ENCODE assay signal across 9 mouse cellular contexts in the genomic region with DNA sequence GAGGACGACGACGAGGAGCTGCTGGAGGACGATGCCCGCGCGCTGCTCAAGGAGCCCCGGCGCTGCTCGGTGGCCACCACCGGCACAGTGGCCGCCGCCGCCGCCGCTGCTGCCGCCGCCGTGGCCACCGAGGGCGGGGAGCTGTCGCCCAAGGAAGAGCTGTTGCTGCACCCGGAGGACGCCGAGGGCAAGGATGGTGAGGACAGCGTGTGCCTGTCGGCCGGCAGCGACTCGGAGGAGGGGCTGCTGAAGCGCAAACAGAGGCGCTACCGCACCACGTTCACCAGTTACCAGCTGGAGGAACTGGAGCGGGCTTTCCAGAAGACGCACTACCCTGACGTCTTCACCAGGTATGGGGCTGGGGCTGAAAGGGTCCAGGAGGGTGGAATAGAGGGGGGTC. TPM values are rescaled to one million over a fixed set of nuclear protein-coding genes. Genes with fewer than 3 reads are reported as not detected.
DNase-seq lines count a peak whose midpoint lies in the region; ATAC-seq and TF ChIP-seq lines count a peak whose summit lies in the region.
"Had no signal": no experiment of that assay in that cellular context is flagged by ENCODE, and none has a peak within 500 bp of the region (broad histone marks: within the 10 kb centered on the region; RNA-seq: fewer than 3 reads in every experiment).

No protein-coding gene starts in this region.

- H3K36me3 ChIP-seq in limb, embryonic 14.5 days (ENCODE audit: control insufficient read depth, insufficient read depth, low read length) = no peaks in the 10 kb centered on the region
- H3K36me3 ChIP-seq in stomach, embryonic 14.5 days (ENCODE audit: control insufficient read depth, insufficient read depth, low read length) = no peaks in the 10 kb centered on the region

- H3K4me2 ChIP-seq in limb, embryonic 14.5 days (replicated peaks; ENCODE audit: low read depth, low read length, severe bottlenecking) = peak overlapping the region; percentile 45
- peak overlapping the region; percentile 39 for H3K4me2 ChIP-seq in stomach, embryonic 14.5 days (replicated peaks; ENCODE audit: low read depth, low read length)

- H3K4me3 ChIP-seq in limb, embryonic 14.5 days (replicated peaks; ENCODE audit: low read length) = peak overlapping the region; percentile 32
- H3K4me3 ChIP-seq in stomach, embryonic 14.5 days (ENCODE audit: low read depth, low read length) = peak overlapping the region; percentile 22
- H3K4me3 ChIP-seq in lung, adult 2 months (replicated peaks; ENCODE audit: extremely low read depth, low read depth, low read length) = no peak overlapping the region

- H3K4me1 ChIP-seq in limb, embryonic 14.5 days (ENCODE audit: control insufficient read depth, insufficient read depth, low read length) = no peaks in the 10 kb centered on the region
- H3K4me1 ChIP-seq in stomach, embryonic 14.5 days (ENCODE audit: control insufficient read depth, insufficient read depth, low read length) = no peaks in the 10 kb centered on the region
- no peaks in the 10 kb centered on the region for H3K4me1 ChIP-seq in lung, adult 2 months (ENCODE audit: control insufficient read depth, insufficient read depth, low read length)

- no peak overlapping the region for H3K9ac ChIP-seq in limb, embryonic 14.5 days (ENCODE audit: low read depth, low read length, severe bottlenecking)
- no peak overlapping the region for H3K9ac ChIP-seq in stomach, embryonic 14.5 days (replicated peaks; ENCODE audit: low read depth, low read length)

- no peak overlapping the region for H3K27ac ChIP-seq in limb, embryonic 14.5 days (replicated peaks; ENCODE audit: low read depth, low read length)
- no peak overlapping the region for H3K27ac ChIP-seq in stomach, embryonic 14.5 days (ENCODE audit: low read length)
- H3K27ac ChIP-seq: macrophage had no signal

- TF ChIP-seq CTCF in lung, adult 2 months (IDR thresholded peaks at IDR 0.05; ENCODE audit: insufficient read depth, low read length) = no peak

- DNase-seq in CD4-positive, CD25-positive, alpha-beta regulatory T cell, adult 2 months (ENCODE audit: low read depth, low spot score) = peak; percentile 20
- DNase-seq in ovary, postnatal 36 days (ENCODE audit: low spot score) = peak; percentile 20
- no peak for DNase-seq in ovary, postnatal 14 days (ENCODE audit: low spot score)
- no peak for DNase-seq in limb, embryonic 14.5 days (ENCODE audit: low spot score)
- no peak for DNase-seq in lung, adult 2 months

- 17% methylated on average over 11 of the region's 37 CpGs for WGBS in limb, embryonic 14.5 days
- 17% methylated on average over 30 of the region's 37 CpGs for WGBS in stomach, embryonic 14.5 days
- whole genome bisulfite sequencing in lung, adult 2 months = 20% methylated on average over 37 of the region's 37 CpGs

- H3K9me3 ChIP-seq in limb, embryonic 14.5 days (ENCODE audit: control insufficient read depth, low read length) = no peaks in the 10 kb centered on the region
- H3K9me3 ChIP-seq in stomach, embryonic 14.5 days (ENCODE audit: control insufficient read depth, low read depth, low read length) = no peaks in the 10 kb centered on the region; the same call in 1 of the 2 replicates

- H3K27me3 ChIP-seq in limb, embryonic 14.5 days (ENCODE audit: control insufficient read depth, insufficient read depth, low read length) = peaks cover 89% of the 10 kb centered on the region
- peaks cover 29% of the 10 kb centered on the region for H3K27me3 ChIP-seq in stomach, embryonic 14.5 days (ENCODE audit: control insufficient read depth, insufficient read depth, low read length)

- TF ChIP-seq POLR2A in limb, embryonic 14.5 days (IDR thresholded peaks at IDR 0.05; ENCODE audit: borderline replicate concordance, extremely low read depth, insufficient read depth, insufficient read length) = no peak
- no peak for TF ChIP-seq POLR2A in lung, adult 2 months (IDR thresholded peaks at IDR 0.05; ENCODE audit: borderline replicate concordance, extremely low read depth, low read depth, low read length)

- ATAC-seq in CD4-positive, CD25-positive, alpha-beta regulatory T cell, adult 4 months = no peak
- no peak for ATAC-seq in limb, embryonic 14.5 days (ENCODE audit: low FRiP score, low read depth)
- ATAC-seq in stomach, embryonic 14.5 days (ENCODE audit: insufficient number of reproducible peaks, insufficient read depth, low FRiP score, low read depth) = no peak
- ATAC-seq in megakaryocyte progenitor cell, adult 5-6 weeks (replicated peaks; ENCODE audit: poor library complexity) = no peak

RNA-seq across cellular contexts. Expression of a gene that starts 2.8 kb away (rescaled TPM):
- polyA plus RNA-seq in CD4-positive, CD25-positive, alpha-beta regulatory T cell, adult 4 months (2017; shearing (Covaris generic)) = not detected
- 2.0 and 2.3 TPM in 2 replicates for polyA plus RNA-seq in limb, embryonic 14.5 days (2012; rRNA removed)
- polyA plus RNA-seq in limb, embryonic 14.5 days (2014; fragmentation: Nextera tagmentation; extraction: Ambion mirVana) = 0.58 and 1.1 TPM in 2 replicates
- 0.08 and 0.13 TPM in 2 replicates for polyA plus RNA-seq in stomach, embryonic 14.5 days (2014; fragmentation: Nextera tagmentation; extraction: Ambion mirVana)
- polyA plus RNA-seq in lung, adult 2 months (2012; rRNA removed) = 0.05 TPM in 1 of 2 replicates, not detected in the other
- total RNA-seq in megakaryocyte progenitor cell, adult 5-6 weeks (2015) = 0.10 TPM in 1 of 2 replicates, not detected in the other
- not detected in 2 replicates for total RNA-seq in megakaryocyte progenitor cell, adult 5-6 weeks (2017)
- polyA plus RNA-seq: macrophage had no signal

Comparison
In these comparisons a context has a peak if more than half of its experiments do, and no peak if none do; other contexts are left out.
1. DNase-seq: peak in CD4-positive, CD25-positive, alpha-beta regulatory T cell, adult 2 months (single experiment) and ovary, postnatal 36 days (single experiment); none in ovary, postnatal 14 days (single experiment), limb, embryonic 14.5 days (single experiment) and lung, adult 2 months (single experiment).